Mouse (Mus musculus) midbrain, embryonic 13.5 days (tissue): Measurements from ENCODE around the gene Cnot2. TPM values are rescaled to one million over a fixed set of nuclear protein-coding genes. Genes with fewer than 3 reads are reported as not detected.

Source experiments
- ATAC-seq: fragments of 200-750 bp; cut with Nextera tagmentation; 2 replicates; pipeline ENCODE4 v1.8.0; 2017; ENCODE audit warnings: mild to moderate bottlenecking, moderate TSS enrichment, moderate library complexity
- H3K27ac ChIP-seq: fragments of 300-500 bp; sonication (generic); 2 replicates; pipeline ENCODE4 v1.5.1; 2015; ENCODE audit warnings: inconsistent platforms, mild to moderate bottlenecking, moderate library complexity
- H3K27me3 ChIP-seq: fragments of 300-500 bp; sonication (generic); 2 replicates; pipeline ENCODE4 v1.6.1; 2015; ENCODE audit warnings: mild to moderate bottlenecking, inconsistent platforms
- H3K36me3 ChIP-seq: fragments of 300-500 bp; sonication (generic); 2 replicates; pipeline ENCODE4 v1.6.1; 2015; ENCODE audit warnings: mild to moderate bottlenecking, inconsistent platforms
- H3K4me1 ChIP-seq: fragments of 300-500 bp; sonication (generic); replicated peaks from 2 replicates; pipeline ENCODE4 v1.6.1; 2015; ENCODE audit warnings: inconsistent platforms
- H3K4me2 ChIP-seq: fragments of 300-500 bp; sonication (generic); replicated peaks from 2 replicates; pipeline ENCODE4 v1.6.1; 2015; ENCODE audit warnings: moderate library complexity, mild to moderate bottlenecking, inconsistent platforms
- H3K4me3 ChIP-seq: fragments of 300-500 bp; sonication (generic); replicated peaks from 2 replicates; pipeline ENCODE4 v1.5.1; 2015; ENCODE audit warnings: mild to moderate bottlenecking, inconsistent platforms
- H3K9ac ChIP-seq: fragments of 300-500 bp; sonication (generic); replicated peaks from 2 replicates; pipeline ENCODE4 v1.6.1; 2015; ENCODE audit warnings: mild to moderate bottlenecking, inconsistent platforms
- H3K9me3 ChIP-seq: fragments of 300-500 bp; sonication (generic); 2 replicates; pipeline ENCODE4 v1.6.1; 2016; ENCODE audit warnings: mild to moderate bottlenecking, inconsistent platforms
- WGBS: fragments of 180-500 bp; shearing (Covaris S2); methylation state at CpG from one replicate; pipeline ENCODE4 v1.1.7; 2015; 5-methylcytosine and 5-hydroxymethylcytosine counted together
- polyA plus RNA-seq: library from polyadenylated mRNA; unstranded; fragments of >200 nt; fragmentation: Nextera tagmentation; extraction: Ambion mirVana; gene quantifications from 2 replicates; pipeline ENCODE4 v1.2.1, GENCODE M21; 2015

Cnot2 gene
- polyA plus RNA-seq, 1 experiment from 2014 or later, result 111 TPM

DNA sequence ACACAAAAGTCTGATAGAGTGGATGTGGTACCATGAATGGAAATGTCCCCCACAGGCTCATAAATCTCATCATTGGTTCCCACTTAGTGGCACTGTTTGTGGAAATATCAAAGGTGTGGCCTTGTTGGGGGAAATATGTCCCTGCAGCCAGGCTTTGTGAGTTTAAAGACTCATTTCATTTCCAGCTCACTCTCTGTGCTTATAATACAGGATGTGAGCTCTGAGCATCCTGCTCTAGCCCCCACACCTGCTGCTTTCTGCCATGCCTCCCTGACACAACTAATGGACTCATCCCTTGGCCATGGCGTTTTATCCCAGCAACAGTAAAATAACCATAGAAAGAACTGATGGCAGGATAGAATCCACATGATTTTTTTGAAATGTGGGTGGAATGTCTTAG is 24.1 kb downstream of the Cnot2 start:
- no peak overlapping the region for H3K4me2 ChIP-seq
- no peak overlapping the region for H3K4me3 ChIP-seq
- peaks cover 5% of the 10 kb centered on the region for H3K4me1 ChIP-seq
- no peaks in the 10 kb centered on the region for H3K27me3 ChIP-seq
- no peak overlapping the region for H3K27ac ChIP-seq
- no peak for ATAC-seq
- H3K9me3 ChIP-seq, result peaks cover 6% of the 10 kb centered on the region; the same call in 1 of the 2 replicates
- no peak overlapping the region for H3K9ac ChIP-seq
- H3K36me3 ChIP-seq, result 0 out of 2 replicates have a peak, but pooled peaks cover 6% of the 10 kb centered on the region
- 96% methylated on average over 1 of the region's 1 CpGs for WGBS

DNA sequence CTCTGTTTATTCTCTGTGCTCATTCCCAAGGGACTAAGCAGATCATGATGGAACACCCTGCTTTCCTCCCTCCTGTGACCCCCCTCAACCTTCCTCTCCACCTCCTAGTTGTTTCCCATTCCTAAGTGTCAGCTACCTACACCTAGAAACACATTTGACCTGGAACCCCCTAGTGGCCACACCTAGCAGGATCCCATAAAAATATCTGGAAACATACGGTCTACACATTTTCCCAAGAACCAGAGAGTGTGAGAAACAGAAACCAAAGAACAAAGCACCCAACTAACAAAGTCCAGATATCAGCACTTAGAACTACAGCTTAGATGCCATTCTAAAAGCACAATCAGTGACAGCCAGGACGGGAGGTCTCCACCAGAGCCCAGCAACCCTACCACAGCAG is 26.9 kb downstream of the Cnot2 start:
- no peak overlapping the region for H3K9ac ChIP-seq
- no peak overlapping the region for H3K27ac ChIP-seq
- WGBS, result 73% methylated on average over 2 of the region's 2 CpGs

DNA sequence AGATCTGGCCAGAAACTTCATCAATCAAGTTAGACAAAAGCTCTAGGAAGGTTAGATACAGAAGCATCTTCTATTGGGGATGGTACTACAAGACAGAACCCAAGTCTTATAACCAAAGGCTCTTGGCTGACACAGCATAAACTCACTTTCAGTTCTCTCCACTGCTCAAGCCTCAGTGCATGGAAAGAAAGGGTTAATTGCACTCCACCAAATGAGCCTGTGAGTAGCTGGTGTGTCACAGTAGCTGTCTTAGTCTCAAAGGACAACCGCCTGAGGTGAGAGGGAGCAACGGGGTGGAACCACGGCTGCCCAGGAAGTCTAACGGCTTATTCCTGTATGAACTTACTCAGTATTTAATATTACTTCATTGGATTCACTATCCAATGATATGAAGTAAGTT is 33.4 kb downstream of the Cnot2 start:
- H3K9ac ChIP-seq, result no peak overlapping the region
- H3K9me3 ChIP-seq, result no peaks in the 10 kb centered on the region
- no peak overlapping the region for H3K27ac ChIP-seq
- 13% methylated on average over 4 of the region's 4 CpGs for WGBS
- H3K4me2 ChIP-seq, result no peak overlapping the region
- no peak overlapping the region for H3K4me3 ChIP-seq
- no peaks in the 10 kb centered on the region for H3K36me3 ChIP-seq
- no peak for ATAC-seq
- peaks cover 6% of the 10 kb centered on the region; the same call in 1 of the 2 replicates for H3K4me1 ChIP-seq
- H3K27me3 ChIP-seq, result no peaks in the 10 kb centered on the region

More for the DNA sequence above, 26.9 kb downstream of the Cnot2 start:
- Histone ChIP-seq H3K4me2 (no peak overlapping the region), H3K27me3 (no peaks in the 10 kb centered on the region), H3K9me3 (peaks cover 6% of the 10 kb centered on the region; the same call in 1 of the 2 replicates), H3K4me3 (no peak overlapping the region), H3K36me3 (0 out of 2 replicates have a peak, but pooled peaks cover 6% of the 10 kb centered on the region), H3K4me1 (0 out of 2 replicates have a peak, but pooled peaks cover 7% of the 10 kb centered on the region)
- ATAC-seq, result no peak

DNA sequence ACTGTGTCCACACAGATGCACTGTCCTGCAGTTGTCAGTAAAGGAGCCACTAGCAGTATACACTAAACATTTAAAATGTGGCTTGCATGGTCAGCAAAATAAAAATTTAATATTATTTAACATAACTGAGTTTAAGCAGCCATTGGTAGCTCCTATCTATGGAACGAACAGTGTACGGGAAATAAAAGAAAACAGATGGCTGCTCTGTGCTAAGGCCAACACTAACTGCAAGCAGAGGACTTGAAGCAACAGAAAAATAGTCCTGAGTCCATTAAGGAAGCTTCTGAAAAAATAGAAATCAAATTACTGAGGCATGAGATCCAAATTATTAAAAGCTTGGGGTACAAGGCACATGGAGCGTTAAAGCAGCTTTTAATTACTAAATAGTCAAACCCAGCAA is 35.1 kb downstream of the Cnot2 start:
- Histone ChIP-seq H3K9me3 (no peaks in the 10 kb centered on the region), H3K36me3 (no peaks in the 10 kb centered on the region), H3K4me3 (no peak overlapping the region), H3K4me1 (peaks cover 6% of the 10 kb centered on the region; the same call in 1 of the 2 replicates), H3K27ac (no peak overlapping the region), H3K4me2 (no peak overlapping the region), H3K27me3 (no peaks in the 10 kb centered on the region), H3K9ac (no peak overlapping the region)
- no peak for ATAC-seq
- 94% methylated on average over 3 of the region's 3 CpGs for WGBS

DNA sequence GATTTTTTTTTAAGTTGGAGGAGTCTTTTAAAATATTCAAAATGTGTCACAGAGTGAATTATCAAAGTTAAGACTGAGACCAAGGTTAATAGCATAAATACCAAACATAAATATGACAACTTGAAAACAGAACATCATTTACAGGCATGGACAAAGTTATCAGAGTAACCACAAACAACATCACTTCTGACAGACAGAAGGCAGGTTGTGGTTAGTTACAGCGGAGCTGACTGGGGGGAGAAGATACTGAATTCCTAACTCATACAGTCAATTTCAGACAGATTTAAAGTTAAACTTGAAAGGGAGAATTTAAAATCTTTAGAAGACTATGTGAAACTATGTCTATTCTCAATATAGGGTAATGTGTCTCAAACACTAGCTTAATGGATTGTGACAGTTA is 38.2 kb downstream of the Cnot2 start:
- H3K4me1 ChIP-seq, result peaks cover 2% of the 10 kb centered on the region; the same call in 1 of the 2 replicates
- WGBS, result 98% methylated on average over 1 of the region's 1 CpGs
- H3K27ac ChIP-seq, result no peak overlapping the region
- no peak overlapping the region for H3K4me3 ChIP-seq
- ATAC-seq, result no peak
- H3K36me3 ChIP-seq, result no peaks in the 10 kb centered on the region
- H3K9me3 ChIP-seq, result no peaks in the 10 kb centered on the region
- no peak overlapping the region for H3K9ac ChIP-seq
- H3K4me2 ChIP-seq, result no peak overlapping the region
- no peaks in the 10 kb centered on the region for H3K27me3 ChIP-seq

DNA sequence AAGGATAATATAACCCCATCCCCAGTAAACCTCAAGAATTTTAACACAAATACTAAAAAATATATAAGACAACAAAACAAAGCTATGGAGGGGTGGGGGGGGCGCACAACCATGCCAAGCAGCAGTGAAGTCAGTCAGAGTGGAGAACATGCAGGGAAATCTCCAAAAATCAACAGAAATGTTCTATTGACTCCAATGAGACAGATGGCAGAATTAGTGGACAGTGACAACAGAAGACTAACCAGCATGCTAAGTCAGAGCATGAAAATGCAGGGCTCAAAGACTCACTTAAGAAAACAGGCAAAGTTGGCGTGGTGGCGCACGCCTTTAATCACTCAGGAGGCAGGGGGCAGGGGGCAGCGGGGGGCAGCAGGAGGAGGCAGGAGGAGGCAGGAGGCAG is 40.6 kb downstream of the Cnot2 start:
- H3K4me1 ChIP-seq, result peaks cover 4% of the 10 kb centered on the region; the same call in 1 of the 2 replicates
- H3K27ac ChIP-seq, result no peak overlapping the region
- ATAC-seq, result no peak
- H3K4me3 ChIP-seq, result no peak overlapping the region
- no peak overlapping the region for H3K4me2 ChIP-seq
- H3K9me3 ChIP-seq, result no peaks in the 10 kb centered on the region
- H3K27me3 ChIP-seq, result no peaks in the 10 kb centered on the region
- H3K9ac ChIP-seq, result no peak overlapping the region
- H3K36me3 ChIP-seq, result no peaks in the 10 kb centered on the region
- 64% methylated on average over 5 of the region's 5 CpGs for WGBS

DNA sequence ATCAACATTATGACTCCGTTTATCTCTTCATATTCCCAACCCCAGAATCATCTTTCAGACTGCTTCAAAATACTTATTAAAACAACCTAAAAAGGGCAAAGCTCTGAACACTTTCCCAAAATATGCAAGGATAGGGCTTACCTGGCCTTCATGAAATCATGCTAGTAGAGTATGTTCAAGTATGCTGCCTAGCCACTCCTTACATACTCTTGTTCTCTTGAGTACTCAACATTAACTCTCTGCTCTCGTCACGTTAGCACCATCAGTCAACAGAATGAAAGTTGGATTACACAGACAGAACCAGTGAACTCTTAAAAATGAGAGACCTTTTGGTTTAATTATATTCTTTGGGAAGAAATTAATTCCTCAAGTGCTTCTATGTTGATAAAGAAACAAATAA is 43.8 kb downstream of the Cnot2 start:
- Histone ChIP-seq H3K4me2 (no peak overlapping the region), H3K27me3 (no peaks in the 10 kb centered on the region), H3K9me3 (no peaks in the 10 kb centered on the region), H3K27ac (no peak overlapping the region), H3K9ac (no peak overlapping the region), H3K4me3 (no peak overlapping the region), H3K36me3 (no peaks in the 10 kb centered on the region), H3K4me1 (peaks cover 21% of the 10 kb centered on the region)
- WGBS, result 95% methylated on average over 3 of the region's 3 CpGs
- no peak for ATAC-seq

DNA sequence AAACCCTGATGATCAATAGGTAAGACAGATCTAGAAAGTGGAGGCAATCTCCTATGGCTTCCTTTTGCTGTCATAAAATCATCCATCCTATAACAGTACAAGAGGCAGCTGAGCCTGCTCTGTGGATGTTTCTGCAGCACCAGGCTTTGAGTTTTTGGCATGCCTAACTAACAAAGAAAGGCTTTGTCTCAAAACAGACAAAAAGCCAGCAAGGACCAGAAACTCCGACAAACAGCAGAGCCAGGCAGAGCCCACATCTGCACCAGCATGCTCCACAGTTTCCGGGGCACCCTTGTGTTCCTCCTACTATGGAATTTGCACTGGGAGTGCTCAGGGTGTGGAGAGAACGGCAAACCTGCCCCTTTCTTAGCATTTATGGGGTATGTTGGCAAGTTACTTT is 47.0 kb downstream of the Cnot2 start:
- no peak overlapping the region for H3K4me3 ChIP-seq
- H3K36me3 ChIP-seq, result no peaks in the 10 kb centered on the region
- ATAC-seq, result no peak
- H3K9me3 ChIP-seq, result no peaks in the 10 kb centered on the region
- no peaks in the 10 kb centered on the region for H3K27me3 ChIP-seq
- H3K27ac ChIP-seq, result no peak overlapping the region
- H3K4me1 ChIP-seq, result peaks cover 29% of the 10 kb centered on the region
- WGBS, result 6% methylated on average over 3 of the region's 3 CpGs
- peak overlapping the region; percentile 36; the same call in 1 of the 2 replicates for H3K9ac ChIP-seq
- no peak overlapping the region for H3K4me2 ChIP-seq

DNA sequence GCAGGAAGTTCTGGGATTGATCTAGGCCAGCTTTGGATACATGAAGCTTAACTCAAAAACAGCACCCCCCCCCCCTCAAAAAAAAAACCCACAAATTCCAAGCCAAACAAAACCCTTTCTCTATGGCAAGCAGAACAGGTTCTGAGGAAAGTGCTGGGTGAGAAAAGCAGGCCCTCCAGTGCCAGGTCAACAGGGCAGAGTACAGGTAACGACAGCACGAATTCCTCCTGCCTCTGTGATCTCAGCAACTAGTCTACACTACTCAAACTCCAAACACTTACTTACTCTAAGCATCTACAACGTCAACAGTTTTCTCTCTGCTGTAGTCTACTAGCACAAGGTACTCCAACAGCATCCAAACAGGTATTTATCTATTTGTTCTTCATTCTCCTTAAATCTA is 48.8 kb downstream of the Cnot2 start:
- WGBS, result 89% methylated on average over 3 of the region's 3 CpGs
- H3K36me3 ChIP-seq, result no peaks in the 10 kb centered on the region
- H3K4me3 ChIP-seq, result no peak overlapping the region
- no peak overlapping the region for H3K9ac ChIP-seq
- H3K4me1 ChIP-seq, result peaks cover 27% of the 10 kb centered on the region
- H3K27me3 ChIP-seq, result no peaks in the 10 kb centered on the region
- no peaks in the 10 kb centered on the region for H3K9me3 ChIP-seq
- ATAC-seq, result no peak
- H3K27ac ChIP-seq, result no peak overlapping the region
- no peak overlapping the region for H3K4me2 ChIP-seq

DNA sequence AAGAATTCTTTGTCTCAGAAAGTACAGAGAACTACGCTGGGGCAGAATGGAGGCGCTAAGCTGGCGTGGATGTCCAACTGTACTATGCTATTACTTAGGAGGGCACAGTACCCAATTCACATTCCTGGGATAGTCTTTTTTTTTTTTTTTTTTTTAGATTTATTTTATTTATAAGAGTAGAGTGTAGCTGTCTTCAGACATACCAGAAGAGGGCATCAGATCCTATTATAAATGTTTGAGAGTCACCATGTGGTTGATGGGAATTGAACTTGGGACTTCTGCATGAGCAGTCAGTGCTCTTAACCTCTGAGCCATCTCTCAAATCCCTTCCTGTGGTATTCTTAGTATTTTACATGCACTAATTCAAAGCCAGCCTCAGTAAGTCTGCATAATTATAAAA is 50.2 kb downstream of the Cnot2 start:
- no peaks in the 10 kb centered on the region for H3K27me3 ChIP-seq
- no peak overlapping the region for H3K4me2 ChIP-seq
- no peak overlapping the region for H3K4me3 ChIP-seq
- 92% methylated on average over 3 of the region's 3 CpGs for WGBS
- no peak for ATAC-seq
- no peak overlapping the region for H3K9ac ChIP-seq
- H3K4me1 ChIP-seq, result peaks cover 27% of the 10 kb centered on the region
- no peaks in the 10 kb centered on the region for H3K9me3 ChIP-seq
- H3K36me3 ChIP-seq, result no peaks in the 10 kb centered on the region
- no peak overlapping the region for H3K27ac ChIP-seq

DNA sequence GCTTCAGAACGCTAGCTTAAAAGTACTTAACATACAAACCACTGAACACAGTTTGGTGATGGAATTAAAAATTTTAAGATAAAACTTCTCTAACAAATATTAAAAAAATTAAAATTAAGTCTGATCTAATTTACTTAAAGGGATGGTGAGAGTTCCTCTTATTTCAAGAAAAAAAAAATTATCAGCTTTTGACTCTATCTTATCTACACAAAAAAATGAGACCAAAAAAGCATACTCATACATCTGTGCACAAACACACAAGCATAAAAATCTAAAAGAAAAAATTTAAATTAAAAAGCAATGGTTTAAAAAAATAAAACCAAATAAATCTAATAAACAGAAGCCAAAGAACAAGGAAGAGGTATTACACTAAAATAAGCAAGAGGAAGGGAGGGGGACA is 61.7 kb downstream of the Cnot2 start:
- H3K9ac ChIP-seq, result no peak overlapping the region
- WGBS, result 91% methylated on average over 1 of the region's 1 CpGs
- H3K27me3 ChIP-seq, result no peaks in the 10 kb centered on the region
- no peak overlapping the region for H3K27ac ChIP-seq
- H3K4me1 ChIP-seq, result peaks cover 16% of the 10 kb centered on the region; the same call in 1 of the 2 replicates
- no peak for ATAC-seq
- H3K4me2 ChIP-seq, result no peak overlapping the region
- H3K4me3 ChIP-seq, result no peak overlapping the region
- no peaks in the 10 kb centered on the region for H3K9me3 ChIP-seq
- no peaks in the 10 kb centered on the region for H3K36me3 ChIP-seq

DNA sequence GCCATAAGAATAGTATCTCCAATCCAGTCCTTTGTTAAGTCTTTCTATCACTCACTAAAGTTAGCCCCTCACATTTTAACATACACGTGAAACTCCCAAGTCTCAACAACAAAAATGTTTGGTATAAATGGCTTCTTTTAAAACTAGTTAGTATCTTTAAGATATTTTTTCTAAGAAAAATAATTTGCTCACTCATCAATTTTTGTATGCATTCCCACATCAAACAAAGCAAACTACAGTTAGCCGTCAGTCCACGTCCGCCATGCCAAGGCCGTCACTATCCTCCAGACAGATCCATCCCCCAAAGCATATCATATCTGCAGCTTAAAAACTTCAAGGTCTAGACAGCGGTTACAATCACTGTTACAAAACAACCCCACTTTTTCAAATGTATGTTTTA is 65.7 kb downstream of the Cnot2 start:
- no peak overlapping the region for H3K9ac ChIP-seq
- peaks cover 22% of the 10 kb centered on the region for H3K4me1 ChIP-seq
- no peak overlapping the region for H3K4me2 ChIP-seq
- no peak overlapping the region for H3K27ac ChIP-seq
- no peaks in the 10 kb centered on the region for H3K27me3 ChIP-seq
- no peak overlapping the region for H3K4me3 ChIP-seq
- WGBS, result 92% methylated on average over 6 of the region's 6 CpGs
- no peaks in the 10 kb centered on the region for H3K36me3 ChIP-seq
- H3K9me3 ChIP-seq, result no peaks in the 10 kb centered on the region
- no peak for ATAC-seq

DNA sequence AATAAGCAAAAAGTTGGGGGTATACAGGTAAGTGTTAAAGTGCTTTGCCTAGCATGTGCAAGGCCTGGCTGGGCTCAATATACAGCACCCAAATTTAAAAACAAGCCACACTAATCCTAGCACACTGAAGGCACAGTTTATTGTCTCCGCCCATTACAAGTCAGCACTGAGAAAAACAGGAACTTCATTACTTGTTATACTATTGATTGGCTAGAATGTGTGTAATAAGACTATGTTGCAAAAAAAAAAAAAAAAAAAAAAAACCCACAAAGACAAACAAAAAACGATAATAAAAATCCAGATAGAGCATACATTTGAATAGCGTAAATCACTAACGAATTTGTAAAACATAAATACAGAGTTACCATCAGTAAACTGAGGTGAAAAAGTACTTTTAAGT is 66.2 kb downstream of the Cnot2 start:
- no peaks in the 10 kb centered on the region for H3K27me3 ChIP-seq
- no peak overlapping the region for H3K4me3 ChIP-seq
- no peak overlapping the region for H3K4me2 ChIP-seq
- no peak for ATAC-seq
- H3K4me1 ChIP-seq, result peaks cover 22% of the 10 kb centered on the region
- H3K9ac ChIP-seq, result no peak overlapping the region
- no peaks in the 10 kb centered on the region for H3K36me3 ChIP-seq
- no peaks in the 10 kb centered on the region for H3K9me3 ChIP-seq
- WGBS, result over 99% methylated on average over 4 of the region's 4 CpGs
- H3K27ac ChIP-seq, result no peak overlapping the region
